Mouse (Mus musculus) myocyte (in vitro differentiated cells): ENCODE measurements at regions not wholly inside any gene's neighbourhood (a gene's known extent, or its start where the extent isn't known, plus 50 kb on each side); places are given as distances from the start of the nearest gene placed in this dataset.

ENCODE experiments used
- H3K27me3 ChIP-seq: one replicate; pipeline ENCODE4 v1.6.1; 2011; ENCODE audit not compliant: control insufficient read depth, insufficient read depth, insufficient read length
- H3K36me3 ChIP-seq: one replicate; pipeline ENCODE4 v1.6.1; 2011; ENCODE audit not compliant: control insufficient read depth, insufficient read depth
- H3K4me2 ChIP-seq: one replicate; pipeline ENCODE4 v1.6.1; 2011; ENCODE audit warnings: low read depth, control low read depth
- H3K4me3 ChIP-seq: one replicate; pipeline ENCODE4 v1.5.1; 2011; ENCODE audit warnings: mild to moderate bottlenecking, control low read depth, moderate library complexity
- H3K79me2 ChIP-seq: one replicate; pipeline ENCODE4 v1.6.1; 2011; ENCODE audit not compliant: control insufficient read depth, insufficient read depth
- H3ac ChIP-seq: one replicate; pipeline ENCODE4 v1.6.1; 2011; ENCODE audit not compliant: control insufficient read depth, insufficient read length
- CEBPB ChIP-seq: IDR thresholded peaks from 2 replicates; pipeline ENCODE4 v1.6.1; 2011; ENCODE audit warnings: mild to moderate bottlenecking, moderate library complexity; ENCODE audit not compliant: poor library complexity, insufficient read depth, severe bottlenecking
- E2F4 ChIP-seq: IDR thresholded peaks from one replicate; pipeline ENCODE4 v1.6.1; 2011; ENCODE audit warnings: mild to moderate bottlenecking, control low read depth, moderate library complexity; ENCODE audit not compliant: insufficient read depth
- MAX ChIP-seq: IDR thresholded peaks from one replicate; pipeline ENCODE4 v1.6.1; 2011; ENCODE audit warnings: low read depth, mild to moderate bottlenecking, control low read depth
- MYOD1 ChIP-seq, 3 experiments: IDR thresholded peaks; one replicate each; pipeline ENCODE4 v1.6.1; 2011; ENCODE audit warnings: control low read depth in 2 of 3, low read depth in 2 of 3, mild to moderate bottlenecking in 2 of 3, moderate library complexity in 1 of 3; ENCODE audit not compliant: insufficient read length in 2 of 3, control insufficient read depth in 1 of 3
- MYOG ChIP-seq, 3 experiments: IDR thresholded peaks; one replicate each; pipeline ENCODE4 v1.6.1; 2011; ENCODE audit warnings: control low read depth in 2 of 3, low read depth in 2 of 3, mild to moderate bottlenecking in 2 of 3; ENCODE audit not compliant: insufficient read length in 2 of 3, control insufficient read depth in 1 of 3, insufficient read depth in 1 of 3
- POLR2A ChIP-seq: IDR thresholded peaks from one replicate; pipeline ENCODE4 v1.6.1; 2011; ENCODE audit warnings: low read depth, mild to moderate bottlenecking, control low read depth, moderate library complexity; ENCODE audit not compliant: insufficient read length
- POLR2AphosphoS2 ChIP-seq: IDR thresholded peaks from one replicate; pipeline ENCODE4 v1.6.1; 2011; ENCODE audit warnings: low read depth, control low read depth; ENCODE audit not compliant: insufficient read length
- REST ChIP-seq: IDR thresholded peaks from one replicate; pipeline ENCODE4 v1.6.1; 2011; ENCODE audit warnings: mild to moderate bottlenecking, control low read depth, moderate library complexity; ENCODE audit not compliant: insufficient read depth, insufficient read length
- SRF ChIP-seq: IDR thresholded peaks from one replicate; pipeline ENCODE4 v1.6.1; 2011; ENCODE audit warnings: low read depth; ENCODE audit not compliant: control insufficient read depth, insufficient read length
- TCF12 ChIP-seq: IDR thresholded peaks from one replicate; pipeline ENCODE4 v1.6.1; 2011; ENCODE audit warnings: mild to moderate bottlenecking, control low read depth; ENCODE audit not compliant: poor library complexity, insufficient read depth, severe bottlenecking
- TCF3 ChIP-seq: IDR thresholded peaks from one replicate; pipeline ENCODE4 v1.6.1; 2011; ENCODE audit warnings: low read depth, control low read depth; ENCODE audit not compliant: insufficient read length
- USF1 ChIP-seq: IDR thresholded peaks from one replicate; pipeline ENCODE4 v1.6.1; 2011; ENCODE audit warnings: low read depth, mild to moderate bottlenecking, control low read depth, moderate library complexity

DNA sequence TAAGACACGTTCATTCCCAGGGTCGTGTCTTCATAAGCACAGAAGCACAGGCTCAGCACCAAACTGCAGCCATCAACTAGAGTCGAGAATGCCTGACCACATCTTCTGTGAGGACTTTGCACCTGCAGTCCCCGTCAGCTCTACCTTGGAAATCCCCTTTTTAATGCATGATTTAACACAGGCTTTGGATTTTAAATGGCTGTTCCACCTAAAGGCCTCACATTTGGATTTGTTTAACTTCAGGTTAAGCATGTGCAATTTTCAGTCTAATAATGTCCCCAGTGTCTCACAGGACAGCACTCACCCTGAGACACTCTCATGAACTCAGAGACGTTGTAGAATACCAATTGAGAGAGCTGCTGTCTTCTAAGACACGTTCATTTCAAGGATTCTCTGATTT is 211.0 kb upstream of the Six2 start:
- TF ChIP-seq MYOD1 (IDR thresholded peaks at IDR 0.05; ENCODE audit: control insufficient read depth in 1 of 3, insufficient read length in 2 of 3, low read depth in 2 of 3) (no peak), MYOG (IDR thresholded peaks at IDR 0.05; ENCODE audit: control insufficient read depth in 1 of 3, insufficient read depth in 1 of 3, insufficient read length in 2 of 3, low read depth in 2 of 3) (no peak), POLR2AphosphoS2 (no peak), SRF (no peak), E2F4 (no peak), CEBPB (no peak), MAX (no peak), TCF12 (no peak), POLR2A (no peak), REST (no peak), TCF3 (no peak), USF1 (no peak)

DNA sequence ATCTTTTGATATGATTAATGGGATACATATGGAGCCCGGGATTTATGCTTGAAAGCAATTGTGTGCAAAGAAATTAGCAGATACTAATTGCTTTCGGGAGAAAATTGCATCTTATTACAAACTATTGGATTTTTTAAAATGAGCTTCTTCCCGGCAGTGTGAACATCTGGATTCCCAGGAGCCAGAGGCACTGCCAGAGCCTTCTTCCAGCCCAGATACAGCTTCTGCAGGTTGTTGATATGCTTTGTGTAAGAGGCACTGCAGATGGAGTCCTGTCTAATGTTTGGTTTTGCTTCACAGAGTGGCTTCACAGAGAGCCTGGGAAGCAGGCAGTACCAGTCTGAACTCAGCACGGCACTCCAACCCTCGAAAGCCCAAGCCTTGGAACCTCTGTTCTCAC is 207.9 kb upstream of the Six2 start:
- H3K4me2 ChIP-seq: no peak overlapping the region
- TF ChIP-seq MYOG (IDR thresholded peaks at IDR 0.05; ENCODE audit: control insufficient read depth in 1 of 3, insufficient read depth in 1 of 3, insufficient read length in 2 of 3, low read depth in 2 of 3) (no peak), POLR2A (no peak), MAX (no peak), TCF3 (no peak), USF1 (no peak), SRF (no peak), REST (no peak), TCF12 (no peak), POLR2AphosphoS2 (no peak), CEBPB (no peak)
- no peak overlapping the region for H3ac ChIP-seq
- H3K36me3 ChIP-seq: no peaks in the 10 kb centered on the region
- no peaks in the 10 kb centered on the region for H3K79me2 ChIP-seq
- H3K4me3 ChIP-seq: no peak overlapping the region
- no peaks in the 10 kb centered on the region for H3K27me3 ChIP-seq

More for the DNA sequence above, 211.0 kb upstream of the Six2 start:
- Histone ChIP-seq H3K79me2 (no peaks in the 10 kb centered on the region), H3K27me3 (no peaks in the 10 kb centered on the region), H3K4me2 (no peak overlapping the region), H3K36me3 (no peaks in the 10 kb centered on the region), H3K4me3 (no peak overlapping the region), H3ac (no peak overlapping the region)

DNA sequence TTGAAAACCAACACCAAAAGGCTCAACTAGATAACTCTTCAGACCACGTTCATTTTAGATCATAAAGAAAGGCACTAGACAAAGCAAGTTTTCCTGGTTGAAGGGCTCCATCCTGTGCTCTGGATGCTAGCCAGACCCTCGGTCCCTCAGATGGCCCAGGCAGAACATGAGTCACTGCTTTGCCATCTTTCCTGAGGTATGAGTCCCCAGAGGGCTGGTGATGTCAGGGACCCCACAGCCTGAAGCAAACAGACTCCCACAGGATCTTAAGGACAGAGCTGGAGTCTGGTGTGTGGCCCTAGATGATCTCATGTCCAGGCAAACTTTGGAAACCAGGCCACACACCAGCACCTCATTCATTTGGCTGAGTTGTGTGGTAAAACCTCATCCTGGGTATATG is 203.2 kb upstream of the Six2 start:
- TF ChIP-seq POLR2AphosphoS2: no peak
- no peak for TF ChIP-seq REST
- TF ChIP-seq MYOD1 (IDR thresholded peaks at IDR 0.05; ENCODE audit: control insufficient read depth in 1 of 3, insufficient read length in 2 of 3, low read depth in 2 of 3): no peak
- no peak for TF ChIP-seq E2F4
- TF ChIP-seq POLR2A: no peak
- TF ChIP-seq SRF: no peak
- no peak for TF ChIP-seq USF1
- no peak for TF ChIP-seq MAX
- no peak for TF ChIP-seq TCF3
- no peak for TF ChIP-seq TCF12
- TF ChIP-seq CEBPB: no peak
- no peak for TF ChIP-seq MYOG (IDR thresholded peaks at IDR 0.05; ENCODE audit: control insufficient read depth in 1 of 3, insufficient read depth in 1 of 3, insufficient read length in 2 of 3, low read depth in 2 of 3)

DNA sequence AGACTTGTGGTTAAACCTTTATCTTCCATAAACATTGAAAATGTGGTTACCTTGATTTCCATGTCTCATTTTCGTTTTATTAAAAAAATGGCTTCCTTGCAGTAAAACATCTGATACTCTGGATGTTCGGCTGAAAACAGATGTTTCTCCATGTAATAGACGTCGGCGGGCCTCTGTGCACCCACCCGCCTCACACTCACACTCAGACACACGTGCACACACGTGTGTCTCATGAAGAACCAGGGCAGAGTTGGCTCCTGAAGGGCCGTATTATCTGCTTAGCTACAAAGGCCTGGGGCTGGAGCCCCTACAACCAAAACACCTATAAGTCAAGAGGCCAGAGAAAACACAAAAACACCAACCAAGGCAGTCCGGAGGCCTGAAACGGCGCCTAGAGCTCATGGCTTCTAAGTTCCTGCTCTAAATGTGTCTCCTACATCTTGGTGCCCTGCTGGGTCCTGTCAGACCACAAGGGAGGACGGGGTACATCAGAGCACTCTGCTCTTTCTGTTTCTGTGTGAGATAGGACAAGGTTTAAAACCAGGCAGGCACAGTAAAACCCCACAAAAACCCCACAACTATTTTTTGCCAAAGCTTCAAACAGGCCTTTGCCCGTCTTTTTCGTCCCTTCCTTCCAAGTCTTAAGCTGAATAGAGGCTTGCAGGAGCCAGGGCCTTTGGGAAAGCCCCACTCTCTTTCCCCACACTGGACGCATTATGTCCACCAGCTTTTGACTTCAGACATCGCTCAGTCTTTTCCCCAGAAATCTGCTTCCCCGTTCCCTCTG is 201.9 kb upstream of the Six2 start:
- TF ChIP-seq MAX: no peak
- no peak for TF ChIP-seq REST
- no peak for TF ChIP-seq USF1
- no peak for TF ChIP-seq POLR2A
- TF ChIP-seq CEBPB: no peak
- no peak for TF ChIP-seq POLR2AphosphoS2
- TF ChIP-seq MYOD1 (IDR thresholded peaks at IDR 0.05; ENCODE audit: control insufficient read depth in 1 of 3, insufficient read length in 2 of 3, low read depth in 2 of 3): no peak
- TF ChIP-seq TCF12: no peak
- no peak for TF ChIP-seq TCF3
- no peak for TF ChIP-seq SRF
- no peak for TF ChIP-seq MYOG (IDR thresholded peaks at IDR 0.05; ENCODE audit: control insufficient read depth in 1 of 3, insufficient read depth in 1 of 3, insufficient read length in 2 of 3, low read depth in 2 of 3)
- TF ChIP-seq E2F4: no peak
- no peak overlapping the region for H3ac ChIP-seq
- no peaks in the 10 kb centered on the region for H3K79me2 ChIP-seq
- H3K27me3 ChIP-seq: no peaks in the 10 kb centered on the region
- H3K4me2 ChIP-seq: no peak overlapping the region
- H3K4me3 ChIP-seq: no peak overlapping the region
- H3K36me3 ChIP-seq: no peaks in the 10 kb centered on the region

More for the DNA sequence above, 203.2 kb upstream of the Six2 start:
- Histone ChIP-seq H3K27me3 (no peaks in the 10 kb centered on the region), H3K36me3 (no peaks in the 10 kb centered on the region), H3K4me2 (no peak overlapping the region), H3K79me2 (no peaks in the 10 kb centered on the region), H3ac (no peak overlapping the region), H3K4me3 (no peak overlapping the region)
